Mouse (Mus musculus) limb, embryonic 12.5 days (tissue): ENCODE data around the gene Tex26. TPM values are rescaled to one million over a fixed set of nuclear protein-coding genes. Genes with fewer than 3 reads are reported as not detected.

Source experiments
- ATAC-seq: fragments of 200-750 bp; cut with Nextera tagmentation; 2 replicates; pipeline ENCODE4 v1.8.0; 2017; ENCODE audit warnings: low read depth, moderate TSS enrichment; ENCODE audit not compliant: insufficient number of reproducible peaks, insufficient read depth, low FRiP score, low TSS enrichment
- H3K27ac ChIP-seq: fragments of 300-500 bp; sonication (generic); 2 replicates; pipeline ENCODE4 v1.5.1; 2016; ENCODE audit warnings: mild to moderate bottlenecking, moderate library complexity
- H3K27me3 ChIP-seq: fragments of 300-500 bp; sonication (generic); 2 replicates; pipeline ENCODE4 v1.6.1; 2016; ENCODE audit warnings: mild to moderate bottlenecking, moderate library complexity
- H3K36me3 ChIP-seq: fragments of 300-500 bp; sonication (generic); 2 replicates; pipeline ENCODE4 v1.6.1; 2016; ENCODE audit warnings: mild to moderate bottlenecking, moderate library complexity
- H3K4me1 ChIP-seq: fragments of 300-500 bp; sonication (generic); replicated peaks from 2 replicates; pipeline ENCODE4 v1.6.1; 2016
- H3K4me2 ChIP-seq: fragments of 300-500 bp; sonication (generic); 2 replicates; pipeline ENCODE4 v1.6.1; 2016; ENCODE audit warnings: mild to moderate bottlenecking, moderate library complexity
- H3K4me3 ChIP-seq: fragments of 300-500 bp; sonication (generic); replicated peaks from 2 replicates; pipeline ENCODE4 v1.5.1; 2016; ENCODE audit warnings: mild to moderate bottlenecking
- H3K9ac ChIP-seq: fragments of 300-500 bp; sonication (generic); replicated peaks from 2 replicates; pipeline ENCODE4 v1.6.1; 2016; ENCODE audit warnings: mild to moderate bottlenecking, moderate library complexity
- H3K9me3 ChIP-seq: fragments of 300-500 bp; sonication (generic); 2 replicates; pipeline ENCODE4 v1.6.1; 2016; ENCODE audit warnings: mild to moderate bottlenecking, moderate library complexity
- WGBS: fragments of 180-500 bp; shearing (Covaris S2); methylation state at CpG from one replicate; pipeline ENCODE4 v1.1.7; 2016; 5-methylcytosine and 5-hydroxymethylcytosine counted together
- polyA plus RNA-seq: library from polyadenylated mRNA; unstranded; fragments of >200 nt; fragmentation: Nextera tagmentation; extraction: Ambion mirVana; gene quantifications from 2 replicates; pipeline ENCODE4 v1.2.1, GENCODE M21; 2016

The Tex26 gene
- polyA plus RNA-seq = 0.14 and 0.38 TPM in 2 replicates

- Histone ChIP-seq H3K4me1 (peaks cover 26% of the 10 kb centered on the region), H3K4me3 (peak within 1 kb of the TSS; percentile 41), H3K9ac (peak within 1 kb of the TSS; percentile 50; the same call in 1 of the 2 replicates), H3K27me3 (no peaks in the 10 kb centered on the region), H3K27ac (peak within 1 kb of the TSS; percentile 76), H3K4me2 (peak within 1 kb of the TSS; percentile 82), H3K36me3 (no peaks in the 10 kb centered on the region), H3K9me3 (no peaks in the 10 kb centered on the region)
- WGBS = under 1% methylated on average over 25 of the region's 25 CpGs
- ATAC-seq = peak; percentile 84
These were observed at the start of gene Tex26 for GRCm38 (mm10) chr5:149439531-149440179. Gene Tex26, plus strand, starts transcription at chr5:149439660.

GRCm38 (mm10) chr5:149391574-149392375 is 47.7 kb upstream of the Tex26 start:
- peak overlapping the region; percentile 64 for H3K27ac ChIP-seq
- H3K36me3 ChIP-seq = no peaks in the 10 kb centered on the region
- no peak for ATAC-seq
- H3K9ac ChIP-seq = no peak overlapping the region
- no peak overlapping the region for H3K4me3 ChIP-seq
- H3K9me3 ChIP-seq = peaks cover 6% of the 10 kb centered on the region
- 0 out of 2 replicates have a peak overlapping the region, but pooled peaks have one; percentile 3 for H3K4me2 ChIP-seq
- WGBS = 20% methylated on average over 18 of the region's 18 CpGs
- H3K4me1 ChIP-seq = peaks cover 18% of the 10 kb centered on the region
- no peaks in the 10 kb centered on the region for H3K27me3 ChIP-seq

- no peak overlapping the region for H3K4me2 ChIP-seq
These were observed 47.0 kb upstream of the Tex26 start for GRCm38 (mm10) chr5:149392420-149392988.

GRCm38 (mm10) chr5:149401446-149401975 is 37.9 kb upstream of the Tex26 start:
- no peak overlapping the region for H3K4me2 ChIP-seq
- ATAC-seq = no peak
- H3K27me3 ChIP-seq = no peaks in the 10 kb centered on the region
- H3K4me1 ChIP-seq = no peaks in the 10 kb centered on the region; the same call in 1 of the 2 replicates
- peaks cover 4% of the 10 kb centered on the region; the same call in 1 of the 2 replicates for H3K9me3 ChIP-seq
- H3K9ac ChIP-seq = no peak overlapping the region
- no peaks in the 10 kb centered on the region for H3K36me3 ChIP-seq
- no peak overlapping the region for H3K27ac ChIP-seq
- H3K4me3 ChIP-seq = no peak overlapping the region
- 85% methylated on average over 7 of the region's 7 CpGs for WGBS

More at GRCm38 (mm10) chr5:149392420-149392988, 47.0 kb upstream of the Tex26 start:
- Histone ChIP-seq H3K27me3 (no peaks in the 10 kb centered on the region), H3K4me1 (peaks cover 18% of the 10 kb centered on the region), H3K9me3 (peaks cover 6% of the 10 kb centered on the region), H3K4me3 (no peak overlapping the region), H3K27ac (0 out of 2 replicates have a peak overlapping the region, but pooled peaks have one; percentile 17), H3K9ac (no peak overlapping the region), H3K36me3 (no peaks in the 10 kb centered on the region)
- no peak for ATAC-seq
- 59% methylated on average over 6 of the region's 6 CpGs for WGBS

- H3K4me2 ChIP-seq = no peak overlapping the region
- 92% methylated on average over 10 of the region's 10 CpGs for WGBS
- no peak for ATAC-seq
These were observed 37.4 kb upstream of the Tex26 start for GRCm38 (mm10) chr5:149402029-149402428.

GRCm38 (mm10) chr5:149403386-149403785 is 36.1 kb upstream of the Tex26 start:
- WGBS = 66% methylated on average over 5 of the region's 5 CpGs
- no peak overlapping the region for H3K4me3 ChIP-seq
- ATAC-seq = no peak

More at GRCm38 (mm10) chr5:149402029-149402428, 37.4 kb upstream of the Tex26 start:
- no peaks in the 10 kb centered on the region for H3K27me3 ChIP-seq
- no peak overlapping the region for H3K9ac ChIP-seq
- no peaks in the 10 kb centered on the region; the same call in 1 of the 2 replicates for H3K4me1 ChIP-seq
- no peak overlapping the region for H3K4me3 ChIP-seq
- no peak overlapping the region for H3K27ac ChIP-seq
- no peaks in the 10 kb centered on the region for H3K36me3 ChIP-seq
- peaks cover 4% of the 10 kb centered on the region; the same call in 1 of the 2 replicates for H3K9me3 ChIP-seq

GRCm38 (mm10) chr5:149404710-149405109 is 34.8 kb upstream of the Tex26 start:
- H3K36me3 ChIP-seq = no peaks in the 10 kb centered on the region
- H3K4me1 ChIP-seq = no peaks in the 10 kb centered on the region; the same call in 1 of the 2 replicates
- no peak overlapping the region for H3K9ac ChIP-seq
- H3K9me3 ChIP-seq = peaks cover 9% of the 10 kb centered on the region; the same call in 1 of the 2 replicates
- H3K27ac ChIP-seq = no peak overlapping the region
- WGBS = 80% methylated on average over 5 of the region's 5 CpGs
- H3K4me3 ChIP-seq = no peak overlapping the region
- no peak for ATAC-seq
- no peaks in the 10 kb centered on the region for H3K27me3 ChIP-seq
- no peak overlapping the region for H3K4me2 ChIP-seq

More at GRCm38 (mm10) chr5:149403386-149403785, 36.1 kb upstream of the Tex26 start:
- Histone ChIP-seq H3K9ac (no peak overlapping the region), H3K36me3 (no peaks in the 10 kb centered on the region), H3K4me2 (no peak overlapping the region), H3K27ac (no peak overlapping the region), H3K4me1 (no peaks in the 10 kb centered on the region; the same call in 1 of the 2 replicates), H3K27me3 (no peaks in the 10 kb centered on the region), H3K9me3 (peaks cover 9% of the 10 kb centered on the region; the same call in 1 of the 2 replicates)

GRCm38 (mm10) chr5:149406791-149407276 is 32.6 kb upstream of the Tex26 start:
- WGBS = 84% methylated on average over 8 of the region's 8 CpGs
- no peak overlapping the region for H3K9ac ChIP-seq
- no peak overlapping the region for H3K27ac ChIP-seq
- H3K9me3 ChIP-seq = peaks cover 9% of the 10 kb centered on the region; the same call in 1 of the 2 replicates
- no peak overlapping the region for H3K4me3 ChIP-seq
- H3K4me1 ChIP-seq = peaks cover 9% of the 10 kb centered on the region
- no peaks in the 10 kb centered on the region for H3K36me3 ChIP-seq
- no peak overlapping the region for H3K4me2 ChIP-seq
- no peak for ATAC-seq
- H3K27me3 ChIP-seq = peaks cover 9% of the 10 kb centered on the region; the same call in 1 of the 2 replicates

- Histone ChIP-seq H3K27me3 (peaks cover 31% of the 10 kb centered on the region), H3K27ac (no peak overlapping the region), H3K9ac (no peak overlapping the region), H3K36me3 (no peaks in the 10 kb centered on the region), H3K4me3 (no peak overlapping the region), H3K4me2 (no peak overlapping the region), H3K9me3 (peaks cover 8% of the 10 kb centered on the region; the same call in 1 of the 2 replicates), H3K4me1 (peaks cover 14% of the 10 kb centered on the region)
- 89% methylated on average over 3 of the region's 3 CpGs for WGBS
- no peak for ATAC-seq
These were observed 30.0 kb upstream of the Tex26 start for GRCm38 (mm10) chr5:149409502-149409901.

GRCm38 (mm10) chr5:149411509-149412193 is 27.8 kb upstream of the Tex26 start, which contains the start of gene Medag:
Gene Medag, plus strand, starts transcription at chr5:149411749.
- Histone ChIP-seq H3K27ac (no peak within 1 kb of the TSS), H3K9me3 (0 out of 2 replicates have a peak, but pooled peaks cover 5% of the 10 kb centered on the region), H3K9ac (peak within 1 kb of the TSS; percentile 52), H3K36me3 (no peaks in the 10 kb centered on the region), H3K4me1 (peaks cover 14% of the 10 kb centered on the region), H3K27me3 (peaks cover 31% of the 10 kb centered on the region), H3K4me2 (peak within 1 kb of the TSS; percentile 72), H3K4me3 (peak within 1 kb of the TSS; percentile 38)
- peak; percentile 73 for ATAC-seq
- WGBS = 4% methylated on average over 38 of the region's 38 CpGs
